Mouse (Mus musculus) macrophage (primary cell): ENCODE results near the gene Acad12. TPM values are rescaled to one million over a fixed set of nuclear protein-coding genes. Genes with fewer than 3 reads are reported as not detected.

Experiments used
- H3K27ac ChIP-seq: fragments of 350-480 bp; formaldehyde crosslinking; 2 replicates; pipeline ENCODE4 v1.9.0; 2021
- H3K36me3 ChIP-seq: fragments of 350-480 bp; formaldehyde crosslinking; 2 replicates; pipeline ENCODE4 v1.9.0; 2021; ENCODE audit errors: inconsistent target
- H3K4me3 ChIP-seq: fragments of 350-480 bp; formaldehyde crosslinking; 2 replicates; pipeline ENCODE4 v1.9.0; 2021; ENCODE audit errors: inconsistent target
- H3K79me2 ChIP-seq: fragments of 350-480 bp; formaldehyde crosslinking; 2 replicates; pipeline ENCODE4 v1.9.0; 2021; ENCODE audit errors: inconsistent target
- WGBS: methylation state at CpG from one replicate; pipeline ENCODE4 v1.1.7; 2026; ENCODE audit warnings: inconsistent platforms; ENCODE audit not compliant: missing documents; 5-methylcytosine and 5-hydroxymethylcytosine counted together
- polyA plus RNA-seq: library from polyadenylated mRNA; stranded (reverse); fragments of 250-400 nt; gene quantifications from 3 replicates; pipeline ENCODE4 v1.2.4, GENCODE M21; 2018; ENCODE audit warnings: inconsistent platforms

Gene Acad12
- polyA plus RNA-seq, 1 experiment from 2014 or later: 6.2 TPM

- Histone ChIP-seq H3K27ac (peak overlapping the region; percentile 78), H3K4me3 (peak overlapping the region; percentile 10; the same call in 1 of the 2 replicates)
Observed at GRCm38 (mm10) chr5:121583765-121584501, 34.8 kb downstream of the Acad12 start.

GRCm38 (mm10) chr5:121581945-121582344 is 36.8 kb downstream of the Acad12 start:
- 94% methylated on average over 8 of the region's 8 CpGs for WGBS
- H3K4me3 ChIP-seq: no peak overlapping the region
- H3K36me3 ChIP-seq: peaks cover 38% of the 10 kb centered on the region
- H3K79me2 ChIP-seq: peaks cover 77% of the 10 kb centered on the region
- H3K27ac ChIP-seq: no peak overlapping the region

More at GRCm38 (mm10) chr5:121583765-121584501, 34.8 kb downstream of the Acad12 start:
- WGBS: 9% methylated on average over 10 of the region's 12 CpGs
- Histone ChIP-seq H3K36me3 (peaks cover 18% of the 10 kb centered on the region), H3K79me2 (peaks cover 92% of the 10 kb centered on the region)

DNA sequence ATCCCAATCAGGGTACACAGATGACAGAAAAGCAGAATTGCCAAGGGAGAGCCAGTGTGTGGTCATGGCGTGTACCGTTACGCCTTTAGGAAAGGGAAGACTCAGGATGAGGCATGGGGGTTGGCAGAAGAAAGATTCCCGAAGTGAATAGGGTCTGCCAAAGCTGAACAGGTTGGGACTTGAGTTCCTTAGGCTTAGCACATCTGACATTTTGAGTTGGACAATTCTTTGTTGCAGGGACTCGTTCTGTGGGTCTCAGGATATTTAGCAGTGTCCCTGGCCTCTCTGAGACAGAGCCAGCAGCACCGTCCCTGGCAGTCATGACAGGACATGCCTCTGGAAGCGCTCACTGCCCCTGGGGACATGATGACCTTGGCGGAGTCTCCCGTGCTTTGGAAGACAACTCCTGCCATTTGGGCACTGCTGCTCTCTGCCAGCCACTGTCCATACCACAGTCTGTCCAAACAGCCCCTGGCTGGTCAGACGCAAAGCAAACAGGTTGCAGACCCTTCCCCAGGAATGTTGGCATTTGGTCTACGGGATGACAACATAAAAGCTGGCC is 41.7 kb downstream of the Acad12 start:
- WGBS: 92% methylated on average over 11 of the region's 11 CpGs
- no peak overlapping the region for H3K27ac ChIP-seq
- H3K36me3 ChIP-seq: peaks cover 87% of the 10 kb centered on the region
- peaks cover 33% of the 10 kb centered on the region for H3K79me2 ChIP-seq
- no peak overlapping the region for H3K4me3 ChIP-seq

GRCm38 (mm10) chr5:121575867-121576266 is 42.9 kb downstream of the Acad12 start:
- peaks cover 22% of the 10 kb centered on the region for H3K79me2 ChIP-seq
- no peak overlapping the region for H3K4me3 ChIP-seq
- H3K36me3 ChIP-seq: peaks cover 98% of the 10 kb centered on the region
- WGBS: 97% methylated on average over 11 of the region's 11 CpGs
- no peak overlapping the region for H3K27ac ChIP-seq

- Histone ChIP-seq H3K4me3 (no peak overlapping the region), H3K36me3 (peaks cover 98% of the 10 kb centered on the region), H3K27ac (no peak overlapping the region), H3K79me2 (peaks cover 5% of the 10 kb centered on the region; the same call in 1 of the 2 replicates)
- 86% methylated on average over 13 of the region's 13 CpGs for WGBS
Observed at GRCm38 (mm10) chr5:121574145-121574544, 44.6 kb downstream of the Acad12 start.

DNA sequence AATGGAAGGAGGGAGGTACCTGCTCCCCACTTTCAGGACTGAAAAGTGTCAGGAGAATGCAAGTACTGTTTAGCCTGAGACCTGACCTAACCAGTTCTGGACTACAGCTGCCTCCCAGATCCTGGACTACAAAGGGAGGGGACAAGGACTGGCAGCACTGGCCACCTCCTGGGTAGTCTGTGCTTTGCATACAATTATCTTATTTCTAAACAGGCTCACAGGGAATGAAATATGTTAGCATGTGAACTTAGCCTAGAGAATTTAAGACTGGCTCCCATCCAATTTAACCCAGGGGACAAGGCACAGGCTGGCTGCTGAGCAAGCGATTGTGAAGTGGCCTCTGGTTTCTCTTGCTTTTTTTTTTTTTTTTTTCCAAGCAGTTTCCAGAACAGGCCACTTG is 48.0 kb downstream of the Acad12 start:
- no peak overlapping the region for H3K4me3 ChIP-seq
- no peak overlapping the region for H3K27ac ChIP-seq
- H3K79me2 ChIP-seq: no peaks in the 10 kb centered on the region
- WGBS: 100% methylated on average over 1 of the region's 1 CpGs
- peaks cover 83% of the 10 kb centered on the region for H3K36me3 ChIP-seq

DNA sequence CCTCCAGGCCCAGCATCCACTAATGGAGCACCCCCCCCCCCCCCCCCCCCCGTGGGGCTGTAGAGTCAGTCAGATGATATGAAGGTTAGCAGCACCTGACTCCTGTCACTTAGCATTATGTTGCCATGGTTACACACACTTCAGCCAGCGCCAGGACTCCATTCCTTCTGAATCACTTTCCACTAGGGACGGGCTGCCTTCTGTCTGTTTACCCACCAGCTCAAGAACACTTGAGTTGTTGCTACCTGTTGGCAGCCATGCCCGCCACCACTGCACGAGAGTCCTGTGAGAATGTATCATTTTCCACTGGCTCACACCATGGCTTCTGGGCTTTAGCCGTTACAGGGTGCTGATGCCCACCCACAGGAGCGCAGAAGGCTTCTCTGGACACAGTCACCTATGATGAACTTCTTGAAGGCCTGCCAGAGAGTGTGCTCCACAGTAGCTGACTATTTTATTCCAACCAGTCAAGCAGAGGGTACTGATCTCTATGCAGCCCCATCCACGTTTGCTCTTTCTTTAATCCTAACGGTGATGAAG is 48.8 kb downstream of the Acad12 start:
- peaks cover 74% of the 10 kb centered on the region for H3K36me3 ChIP-seq
- no peaks in the 10 kb centered on the region for H3K79me2 ChIP-seq
- H3K27ac ChIP-seq: no peak overlapping the region
- no peak overlapping the region for H3K4me3 ChIP-seq
- 91% methylated on average over 8 of the region's 9 CpGs for WGBS

DNA sequence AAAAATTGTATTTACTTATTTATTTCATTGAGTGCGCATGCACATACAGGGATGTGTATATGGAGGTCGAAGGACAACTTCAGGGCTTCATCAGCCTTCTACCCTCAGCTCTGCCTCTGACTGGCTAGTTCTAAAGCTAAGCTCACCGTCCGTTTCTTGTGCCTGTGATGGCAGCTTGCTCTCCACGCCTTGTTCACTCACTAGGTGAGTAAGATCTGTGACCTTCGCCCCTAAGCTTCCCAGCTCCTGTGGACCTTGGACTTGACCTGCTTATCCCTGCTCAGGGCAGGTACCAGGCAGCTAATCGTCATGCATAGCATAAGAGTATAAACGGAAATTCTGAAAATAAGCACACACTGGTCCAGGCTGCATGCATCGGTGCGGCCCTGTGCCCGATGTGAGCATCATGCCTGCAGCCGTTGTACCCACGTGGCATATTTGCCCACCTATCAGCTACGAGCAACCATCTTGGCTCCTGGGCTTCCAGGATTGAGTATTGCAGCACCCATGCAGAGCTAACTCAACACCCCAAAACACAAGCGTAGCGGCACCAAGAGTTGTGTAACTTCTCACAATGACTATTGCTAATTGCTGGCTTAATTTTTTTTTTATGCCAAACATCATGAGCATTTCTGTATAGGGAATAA is 52.6 kb downstream of the Acad12 start:
- 91% methylated on average over 16 of the region's 16 CpGs for WGBS
- no peak overlapping the region for H3K4me3 ChIP-seq
- peaks cover 37% of the 10 kb centered on the region for H3K36me3 ChIP-seq
- no peaks in the 10 kb centered on the region for H3K79me2 ChIP-seq
- H3K27ac ChIP-seq: no peak overlapping the region

DNA sequence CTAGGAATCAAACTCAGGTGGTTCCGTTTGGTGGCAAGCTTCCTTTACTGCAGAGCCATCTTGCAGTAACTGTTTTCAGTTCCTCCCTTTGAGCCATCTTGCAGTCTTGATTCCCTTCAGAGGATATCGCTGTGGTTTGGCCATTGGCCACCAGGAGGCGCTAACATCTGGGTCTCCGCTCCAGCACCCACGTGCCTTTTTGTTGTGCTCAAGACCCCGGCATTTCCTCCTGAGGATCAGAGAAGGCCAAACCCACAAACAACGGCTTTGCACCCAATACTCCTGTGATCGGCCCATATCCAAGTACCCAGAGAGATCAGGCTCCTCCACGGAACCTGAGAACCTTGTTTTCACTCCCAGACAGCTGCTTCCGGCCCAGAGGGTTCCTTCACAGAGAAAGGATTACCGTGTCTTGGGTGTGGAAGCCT is 54.3 kb downstream of the Acad12 start:
- Histone ChIP-seq H3K4me3 (peak overlapping the region; percentile 13; the same call in 1 of the 2 replicates), H3K27ac (peak overlapping the region; percentile 12; the same call in 1 of the 2 replicates), H3K36me3 (peaks cover 21% of the 10 kb centered on the region), H3K79me2 (no peaks in the 10 kb centered on the region)
- 2% methylated on average over 11 of the region's 11 CpGs for WGBS

DNA sequence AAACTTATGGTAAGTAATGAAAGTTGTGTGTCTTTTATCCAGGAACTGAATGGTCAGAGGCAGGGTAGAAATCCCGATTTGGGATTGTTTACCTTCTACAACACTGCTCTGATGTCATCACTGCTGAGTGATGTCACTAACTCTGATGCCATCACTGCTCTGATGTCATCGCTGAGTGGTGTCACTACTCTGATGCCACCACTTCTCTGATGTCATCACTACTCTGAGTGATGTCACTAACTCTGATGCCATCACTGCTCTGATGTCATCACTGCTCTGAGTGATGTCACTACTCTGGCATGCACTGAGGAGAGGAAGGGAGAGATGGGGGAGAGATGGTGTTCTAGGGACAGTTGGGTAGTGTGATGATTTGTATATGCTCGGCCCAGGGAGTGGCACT is 56.3 kb downstream of the Acad12 start:
- Histone ChIP-seq H3K36me3 (0 out of 2 replicates have a peak, but pooled peaks cover 2% of the 10 kb centered on the region), H3K4me3 (no peak overlapping the region), H3K79me2 (no peaks in the 10 kb centered on the region), H3K27ac (no peak overlapping the region)
- WGBS: 89% methylated on average over 3 of the region's 3 CpGs

GRCm38 (mm10) chr5:121549196-121549595 is 69.5 kb downstream of the Acad12 start:
- Histone ChIP-seq H3K36me3 (no peaks in the 10 kb centered on the region), H3K79me2 (peaks cover 9% of the 10 kb centered on the region), H3K4me3 (no peak overlapping the region), H3K27ac (no peak overlapping the region)
- WGBS: 96% methylated on average over 6 of the region's 7 CpGs

DNA sequence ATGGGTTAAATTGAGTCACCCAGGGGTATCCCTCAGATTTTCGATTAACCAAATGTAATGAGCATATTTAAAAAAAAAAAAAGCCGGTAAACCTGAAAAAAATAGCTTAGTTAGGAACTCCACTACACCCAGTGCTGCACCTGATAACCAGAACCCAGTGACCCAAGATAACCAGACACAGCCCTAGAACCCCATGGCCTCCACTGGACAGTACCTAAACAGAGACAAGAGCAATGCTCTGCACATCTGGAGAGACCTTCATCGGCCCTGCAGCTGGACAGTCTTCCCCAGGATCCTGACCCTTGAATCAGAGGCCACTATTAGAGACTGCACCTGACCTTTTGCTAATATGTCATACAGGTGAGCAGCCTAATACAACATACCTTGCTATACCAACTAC is 71.7 kb downstream of the Acad12 start:
- Histone ChIP-seq H3K4me3 (no peak overlapping the region), H3K79me2 (peaks cover 30% of the 10 kb centered on the region), H3K36me3 (no peaks in the 10 kb centered on the region), H3K27ac (no peak overlapping the region)
- 91% methylated on average over 3 of the region's 3 CpGs for WGBS
